ENCODE assay signal across 7 mouse cellular contexts in the genomic region with DNA sequence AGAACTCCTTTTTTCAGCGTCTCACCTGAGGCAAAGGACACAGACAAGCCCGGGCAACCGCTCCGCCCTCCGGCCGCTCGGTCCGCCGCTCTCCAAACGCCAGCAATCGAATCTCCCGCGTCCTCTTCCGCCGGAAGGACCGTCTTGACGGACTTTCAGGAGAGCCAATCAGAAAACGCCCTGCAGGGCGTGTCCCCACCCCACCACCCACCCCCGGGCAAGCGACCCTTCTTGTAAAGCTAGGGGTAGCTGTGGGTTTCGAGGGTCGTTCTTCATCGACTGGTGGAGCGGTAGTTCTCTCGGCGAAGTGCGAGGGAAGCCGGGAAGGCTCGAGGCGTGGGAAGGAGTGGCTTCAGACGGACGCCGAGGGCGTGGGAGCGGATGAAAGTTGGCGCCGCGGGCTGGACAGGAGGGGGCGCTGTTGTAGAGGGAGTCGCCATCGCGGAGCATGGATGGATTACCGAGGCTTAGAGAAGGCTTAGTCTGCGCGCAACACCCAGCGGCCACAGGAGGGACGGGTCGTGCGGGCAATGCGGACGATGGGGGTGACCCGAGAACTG. TPM values are rescaled to one million over a fixed set of nuclear protein-coding genes. Genes with fewer than 3 reads are reported as not detected.
DNase-seq lines count a peak whose midpoint lies in the region; ATAC-seq lines count a peak whose summit lies in the region.

A gene (minus strand): TSS at position 132 of the 560 bp plus-strand sequence.
A gene (plus strand): TSS at position 355 of the 560 bp plus-strand sequence.

- H3K9ac ChIP-seq in embryonic facial prominence, embryonic 11.5 days (replicated peaks; ENCODE audit: low read length): peak within 1 kb of the TSS; percentile 68
- peak within 1 kb of the TSS; percentile 80 for H3K9ac ChIP-seq in limb, embryonic 11.5 days (ENCODE audit: low read length)
- peak within 1 kb of the TSS; percentile 76 for H3K9ac ChIP-seq in midbrain, embryonic 14.5 days (replicated peaks; ENCODE audit: low read length)

- peak within 1 kb of the TSS; percentile 71 for H3K4me2 ChIP-seq in embryonic facial prominence, embryonic 11.5 days (ENCODE audit: low read depth, low read length)
- H3K4me2 ChIP-seq in limb, embryonic 11.5 days (ENCODE audit: low read depth, severe bottlenecking): peak within 1 kb of the TSS; percentile 68
- H3K4me2 ChIP-seq in midbrain, embryonic 14.5 days (ENCODE audit: low read length): peak within 1 kb of the TSS; percentile 62

- peak within 1 kb of the TSS; percentile 61 for H3K4me3 ChIP-seq in embryonic facial prominence, embryonic 11.5 days (ENCODE audit: low read depth, low read length)
- H3K4me3 ChIP-seq in limb, embryonic 11.5 days (ENCODE audit: low read depth, low read length): peak within 1 kb of the TSS; percentile 60
- H3K4me3 ChIP-seq in midbrain, embryonic 14.5 days (replicated peaks; ENCODE audit: low read depth, low read length): peak within 1 kb of the TSS; percentile 54

- no peaks in the 10 kb centered on the region for H3K4me1 ChIP-seq in embryonic facial prominence, embryonic 11.5 days (ENCODE audit: control insufficient read depth, insufficient read depth, low read length)
- H3K4me1 ChIP-seq in limb, embryonic 11.5 days (ENCODE audit: control insufficient read depth, insufficient read depth, low read length): peaks cover 9% of the 10 kb centered on the region; the same call in 1 of the 2 replicates
- peaks cover 18% of the 10 kb centered on the region for H3K4me1 ChIP-seq in midbrain, embryonic 14.5 days (ENCODE audit: control insufficient read depth, insufficient read depth, low read length)

- H3K36me3 ChIP-seq in embryonic facial prominence, embryonic 11.5 days (replicated peaks; ENCODE audit: control insufficient read depth, insufficient read depth, low read depth, low read length): no peaks in the 10 kb centered on the region
- H3K36me3 ChIP-seq in limb, embryonic 11.5 days (ENCODE audit: control insufficient read depth, insufficient read depth, low read length): no peaks in the 10 kb centered on the region
- H3K36me3 ChIP-seq in midbrain, embryonic 14.5 days (ENCODE audit: control insufficient read depth, insufficient read depth, low read length): no peaks in the 10 kb centered on the region

- DNase-seq in adrenal gland, postnatal 14 days: peak; percentile 97
- peak; percentile 97 for DNase-seq in embryonic facial prominence, embryonic 11.5 days (ENCODE audit: low spot score)
- peak; percentile 100 for DNase-seq in heart, adult 11 months
- peak; percentile 96 for DNase-seq in kidney, adult 18-20 months
- DNase-seq in limb, embryonic 11.5 days (ENCODE audit: low spot score): peak; percentile 95
- DNase-seq in midbrain, embryonic 14.5 days: peak; percentile 97
- peak; percentile 84 to 92 for DNase-seq in spleen, adult 18-20 months

- peak within 1 kb of the TSS; percentile 97 for H3K27ac ChIP-seq in embryonic facial prominence, embryonic 11.5 days (replicated peaks; ENCODE audit: low read depth, low read length)
- peak within 1 kb of the TSS; percentile 96 for H3K27ac ChIP-seq in limb, embryonic 11.5 days (replicated peaks; ENCODE audit: low read depth, low read length)
- peak within 1 kb of the TSS; percentile 98 for H3K27ac ChIP-seq in midbrain, embryonic 14.5 days (replicated peaks; ENCODE audit: low read depth, low read length)

- under 1% methylated on average over 53 of the region's 53 CpGs for WGBS in embryonic facial prominence, embryonic 11.5 days
- WGBS in limb, embryonic 11.5 days: under 1% methylated on average over 53 of the region's 53 CpGs
- WGBS in midbrain, embryonic 14.5 days: under 1% methylated on average over 53 of the region's 53 CpGs

- H3K9me3 ChIP-seq in embryonic facial prominence, embryonic 11.5 days (replicated peaks; ENCODE audit: control insufficient read depth, low read length): no peaks in the 10 kb centered on the region
- H3K9me3 ChIP-seq in limb, embryonic 11.5 days (ENCODE audit: control insufficient read depth, low read length): no peaks in the 10 kb centered on the region
- no peaks in the 10 kb centered on the region for H3K9me3 ChIP-seq in midbrain, embryonic 14.5 days (ENCODE audit: control insufficient read depth, low read length)

- no peaks in the 10 kb centered on the region for H3K27me3 ChIP-seq in embryonic facial prominence, embryonic 11.5 days (ENCODE audit: control insufficient read depth, insufficient read depth, low read length)
- H3K27me3 ChIP-seq in limb, embryonic 11.5 days (ENCODE audit: control insufficient read depth, insufficient read depth, low read length): no peaks in the 10 kb centered on the region
- H3K27me3 ChIP-seq in midbrain, embryonic 14.5 days (ENCODE audit: control insufficient read depth, insufficient read depth, low read length): no peaks in the 10 kb centered on the region

- ATAC-seq in embryonic facial prominence, embryonic 11.5 days (replicated peaks; ENCODE audit: insufficient number of reproducible peaks, low FRiP score, low TSS enrichment, low read depth): peak; percentile 87
- ATAC-seq in limb, embryonic 11.5 days (ENCODE audit: insufficient number of reproducible peaks, low FRiP score, low TSS enrichment, low read depth): peak; percentile 87
- peak; percentile 89 for ATAC-seq in midbrain, embryonic 14.5 days (ENCODE audit: low FRiP score, low TSS enrichment)

RNA-seq across cellular contexts. Expression of the first gene that starts in this region (rescaled TPM):
- total RNA-seq in adrenal gland, postnatal 14 days (2021): 2.4 TPM in 2 replicates
- polyA plus RNA-seq in embryonic facial prominence, embryonic 11.5 days (2014; fragmentation: Nextera tagmentation; extraction: Ambion mirVana): 25.4 and 29.7 TPM in 2 replicates
- polyA plus RNA-seq in limb, embryonic 11.5 days (2014; fragmentation: Nextera tagmentation; extraction: Ambion mirVana): 24.0 and 24.1 TPM in 2 replicates
- 3.3 and 6.1 TPM in 2 replicates for polyA plus RNA-seq in midbrain, embryonic 14.5 days (2014; fragmentation: Nextera tagmentation; extraction: Ambion mirVana)

RNA-seq across cellular contexts. Expression of the second gene that starts in this region (rescaled TPM):
- 20.3 and 26.9 TPM in 2 replicates for total RNA-seq in adrenal gland, postnatal 14 days (2021)
- 20.5 and 21.2 TPM in 2 replicates for polyA plus RNA-seq in embryonic facial prominence, embryonic 11.5 days (2014; fragmentation: Nextera tagmentation; extraction: Ambion mirVana)
- 19.3 and 23.5 TPM in 2 replicates for polyA plus RNA-seq in limb, embryonic 11.5 days (2014; fragmentation: Nextera tagmentation; extraction: Ambion mirVana)
- polyA plus RNA-seq in midbrain, embryonic 14.5 days (2014; fragmentation: Nextera tagmentation; extraction: Ambion mirVana): 13.5 and 17.9 TPM in 2 replicates

Comparison
In these comparisons a context has a peak if more than half of its experiments do, and no peak if none do; other contexts are left out.
1. Peak in every context shown above with its lines: DNase-seq, ATAC-seq, H3K4me3 ChIP-seq and H3K27ac ChIP-seq.